Mouse (Mus musculus): ENCODE data around the gene Dennd4c.

Dennd4c gene

DNA sequence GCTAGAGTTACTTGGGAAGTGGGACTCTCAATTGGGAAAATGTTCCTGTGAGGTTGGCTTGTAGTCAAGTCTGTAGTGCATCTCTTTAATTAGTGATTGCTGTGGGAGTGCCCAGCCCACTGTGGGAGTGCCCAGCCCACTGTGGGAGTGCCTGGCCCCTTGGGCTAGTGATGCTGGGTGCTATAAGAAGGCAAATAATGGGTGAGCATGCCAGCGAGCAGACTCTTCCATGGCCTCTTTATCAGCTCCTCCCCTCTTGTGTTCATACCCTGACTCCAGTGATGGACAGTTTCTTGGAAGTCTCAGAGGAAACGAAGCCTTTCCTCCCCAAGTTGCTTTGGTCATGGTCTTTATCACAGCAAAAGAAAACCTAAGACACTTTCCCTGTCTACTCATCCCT is 134.1 kb downstream of the Dennd4c start:
- no peak for DNase-seq (ENCODE audit: low spot score in 2 of 2)

DNA sequence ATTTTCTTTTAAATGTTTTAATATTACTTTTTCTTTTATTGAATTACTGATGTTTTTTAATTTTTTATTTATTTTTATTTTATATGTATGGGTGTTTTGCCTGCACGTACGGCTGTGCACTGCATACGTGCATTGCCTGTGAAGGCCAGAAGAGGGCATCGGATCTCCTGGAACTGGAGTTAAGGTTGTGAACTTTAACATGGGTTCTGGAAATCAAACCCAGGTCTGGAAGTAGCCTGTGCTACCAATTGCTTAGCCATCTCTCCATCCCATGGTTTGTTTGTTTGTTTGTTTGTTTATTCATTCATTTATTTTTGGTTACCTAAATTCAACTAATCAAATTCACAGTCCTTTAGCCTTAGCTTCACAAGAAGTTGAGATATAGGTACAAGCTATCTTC is 136.6 kb downstream of the Dennd4c start:
- DNase-seq (ENCODE audit: low spot score in 2 of 2), result no peak

DNA sequence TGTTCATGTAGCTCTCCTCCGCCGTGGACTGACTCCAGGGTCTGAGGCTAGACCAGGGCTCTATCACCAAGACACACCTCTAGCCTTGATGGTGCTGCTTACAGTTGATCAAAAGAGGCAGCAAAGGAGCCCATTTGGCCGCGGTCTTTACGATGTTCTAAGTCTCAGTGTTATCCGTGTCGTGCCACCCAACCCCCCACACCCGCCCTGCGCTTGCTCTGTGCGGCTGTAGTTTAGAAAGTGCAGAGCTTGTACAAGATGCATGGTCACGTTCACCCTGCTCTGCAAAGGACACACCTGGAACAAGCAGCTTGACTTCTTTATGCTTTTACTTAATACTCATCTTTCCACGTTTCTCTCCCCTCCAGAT is 137.4 kb downstream of the Dennd4c start:
- DNase-seq (ENCODE audit: low spot score in 2 of 2), result no peak

DNA sequence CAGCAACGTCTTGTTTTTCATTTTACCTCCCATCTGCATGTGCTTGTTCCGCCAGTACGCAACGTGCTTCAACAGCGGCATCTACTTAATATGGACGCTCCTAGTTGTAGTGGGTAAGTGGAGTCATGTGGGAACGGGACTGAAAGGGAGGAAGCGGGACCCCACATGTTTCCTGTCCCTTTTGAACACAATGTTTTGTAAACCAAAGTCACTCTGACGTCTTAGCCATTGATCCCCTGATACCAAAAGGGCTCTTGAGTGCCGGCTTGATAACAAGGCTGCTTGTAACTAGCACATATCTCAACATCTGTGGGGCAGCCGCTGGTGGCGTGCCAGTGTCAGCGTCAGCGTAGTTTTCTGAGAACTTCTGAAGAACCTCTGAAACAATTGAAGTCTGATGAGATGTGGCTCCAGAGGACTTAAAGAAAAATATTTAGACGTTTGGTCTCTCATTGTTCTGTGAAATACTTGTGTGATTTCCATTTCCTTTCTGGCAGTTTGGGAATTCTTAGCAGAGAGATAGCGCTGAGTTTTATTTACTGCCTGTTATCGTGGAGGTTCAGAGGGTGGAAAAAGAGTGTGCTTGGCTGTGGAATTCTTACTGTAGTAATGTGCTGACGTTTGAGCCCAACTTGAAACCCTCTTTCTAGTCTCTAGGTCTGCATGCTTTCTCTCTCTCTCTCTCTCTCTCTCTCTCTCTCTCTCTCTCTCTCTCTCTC is 138.0 kb downstream of the Dennd4c start:
- no peak for DNase-seq (ENCODE audit: low spot score in 2 of 2)

DNA sequence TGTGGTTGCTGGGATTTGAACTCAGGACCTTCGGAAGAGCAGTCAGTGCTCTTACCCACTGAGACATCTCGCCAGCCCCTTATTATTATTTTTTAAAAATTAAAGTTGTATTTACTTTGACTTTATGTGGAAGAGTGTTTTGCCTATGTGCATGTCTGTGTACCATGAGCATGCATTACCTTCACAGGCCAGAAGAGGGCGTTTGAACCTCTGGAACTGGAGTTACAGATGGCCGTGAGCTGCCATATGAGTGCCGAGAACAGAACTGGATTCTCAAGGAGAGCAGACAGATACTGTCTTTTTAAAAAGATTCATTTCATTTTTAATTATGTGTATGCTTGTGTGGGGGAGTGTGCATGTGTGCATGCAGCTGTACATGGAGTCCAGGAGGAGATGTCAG is 139.5 kb downstream of the Dennd4c start:
- DNase-seq (ENCODE audit: low spot score in 2 of 2), result no peak

DNA sequence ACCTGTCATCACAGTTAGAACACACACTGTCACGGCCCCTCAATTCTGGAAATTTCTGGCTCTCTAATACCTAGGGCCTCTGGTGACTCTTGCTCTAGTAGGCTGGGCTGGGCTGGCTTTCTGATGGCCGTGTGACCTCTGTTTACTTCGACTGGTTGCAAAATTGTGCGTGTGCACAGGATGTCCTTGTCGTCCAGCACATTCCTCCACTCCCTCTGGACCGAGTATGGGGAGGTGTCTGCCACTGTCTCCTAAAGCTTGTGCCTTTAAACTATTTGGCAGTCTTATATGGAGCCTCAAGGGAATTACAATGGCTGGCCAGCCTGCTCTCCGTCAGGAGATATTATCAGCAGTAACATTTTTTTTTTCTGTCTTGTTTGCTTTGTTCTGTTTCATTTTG is 149.1 kb downstream of the Dennd4c start:
- no peak for DNase-seq (ENCODE audit: low spot score in 2 of 2)

DNA sequence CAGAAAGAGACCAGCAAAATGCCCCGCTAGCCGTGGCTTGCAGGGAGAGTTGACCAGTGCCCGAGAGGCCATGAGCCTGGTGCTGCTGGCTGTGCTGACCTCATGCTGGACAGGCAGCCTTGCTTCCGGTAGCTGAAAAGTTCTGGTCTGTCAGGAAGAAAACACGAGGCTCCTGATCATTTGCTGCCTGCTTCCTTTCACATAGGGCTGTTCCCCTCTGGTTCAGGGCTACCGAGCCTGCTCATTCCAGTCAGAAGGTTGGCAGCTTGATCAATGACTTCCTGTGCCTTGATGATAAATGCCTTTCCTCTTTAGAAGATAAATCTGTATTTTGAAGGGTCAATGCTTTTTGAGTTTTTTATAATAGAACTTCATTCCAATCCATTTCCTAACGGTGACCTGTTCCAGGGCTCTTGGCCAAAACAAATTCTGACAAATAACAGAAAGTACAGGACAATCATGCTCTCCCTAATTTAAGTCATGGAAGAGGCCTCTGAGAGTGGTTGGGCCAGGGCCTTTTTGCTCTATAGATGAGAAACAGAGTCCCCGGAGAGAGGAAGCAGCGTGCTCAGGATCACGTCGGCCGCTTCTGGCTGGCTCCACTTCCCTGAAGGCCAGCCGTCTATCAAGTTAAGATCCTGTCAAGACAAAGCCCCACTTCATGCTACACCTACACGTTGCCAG is 150.6 kb downstream of the Dennd4c start:
- DNase-seq (ENCODE audit: low spot score in 2 of 2), result no peak

Measured in right cerebral cortex, postnatal 10 days (tissue).